Mouse (Mus musculus) midbrain, postnatal 0 days (tissue): ENCODE measurements around the gene Gon7. TPM values are rescaled to one million over a fixed set of nuclear protein-coding genes. Genes with fewer than 3 reads are reported as not detected.

Experiments used
- ATAC-seq: fragments of 200-750 bp; cut with Nextera tagmentation; 2 replicates; pipeline ENCODE4 v1.8.0; 2017; ENCODE audit warnings: moderate number of reproducible peaks, mild to moderate bottlenecking, moderate TSS enrichment, moderate library complexity; ENCODE audit not compliant: low FRiP score
- DNase-seq: peaks from one replicate; pipeline ENCODE4 v3.0.0-alpha.2; 2015; ENCODE audit warnings: low spot score
- H3K27ac ChIP-seq: fragments of 300-500 bp; sonication (generic); 2 replicates; pipeline ENCODE4 v1.5.1; 2014; ENCODE audit warnings: low read depth, mild to moderate bottlenecking, low read length, mixed read lengths
- H3K27me3 ChIP-seq: fragments of 300-500 bp; sonication (generic); 2 replicates; pipeline ENCODE4 v1.6.1; 2014; ENCODE audit warnings: low read length, control low read depth, mixed read lengths; ENCODE audit not compliant: insufficient read depth
- H3K36me3 ChIP-seq: fragments of 300-500 bp; sonication (generic); 2 replicates; pipeline ENCODE4 v1.6.1; 2014; ENCODE audit warnings: low read length, control low read depth, mixed read lengths; ENCODE audit not compliant: insufficient read depth
- H3K4me1 ChIP-seq: fragments of 300-500 bp; sonication (generic); 2 replicates; pipeline ENCODE4 v1.6.1; 2014; ENCODE audit warnings: mild to moderate bottlenecking, control low read depth, antibody characterized with exemption, low read length, mixed read lengths; ENCODE audit not compliant: insufficient read depth
- H3K4me2 ChIP-seq: fragments of 300-500 bp; sonication (generic); 2 replicates; pipeline ENCODE4 v1.6.1; 2014; ENCODE audit warnings: low read depth, mild to moderate bottlenecking, low read length, mixed read lengths; ENCODE audit not compliant: poor library complexity, severe bottlenecking
- H3K4me3 ChIP-seq: fragments of 300-500 bp; sonication (generic); 2 replicates; pipeline ENCODE4 v1.5.1; 2014; ENCODE audit warnings: low read depth, mild to moderate bottlenecking, low read length, moderate library complexity
- H3K9ac ChIP-seq: fragments of 300-500 bp; sonication (generic); replicated peaks from 2 replicates; pipeline ENCODE4 v1.6.1; 2014; ENCODE audit warnings: mild to moderate bottlenecking, low read length, moderate library complexity, mixed read lengths; ENCODE audit not compliant: poor library complexity, severe bottlenecking
- H3K9me3 ChIP-seq: fragments of 300-500 bp; sonication (generic); 2 replicates; pipeline ENCODE4 v1.6.1; 2016; ENCODE audit warnings: low read length, control low read depth
- CTCF ChIP-seq: IDR thresholded peaks from 2 replicates; pipeline ENCODE4 v1.5.1; 2016; ENCODE audit warnings: antibody characterized with exemption, mild to moderate bottlenecking
- WGBS: fragments of 180-500 bp; shearing (Covaris S2); extraction: QIAGEN DNeasy Blood & Tissue Kit; methylation state at CpG from one replicate; pipeline ENCODE4 v1.1.7; 2014; 5-methylcytosine and 5-hydroxymethylcytosine counted together
- polyA plus RNA-seq: library from polyadenylated mRNA; unstranded; fragments of >200 nt; fragmentation: Nextera tagmentation; extraction: Ambion mirVana; gene quantifications from 2 replicates; pipeline ENCODE4 v1.2.1, GENCODE M21; 2015
- total RNA-seq: library from RNA; depleted of rRNA; stranded (reverse); fragments of >200 nt; gene quantifications from 2 replicates; pipeline ENCODE4 v1.2.3, GENCODE M21; 2014

The Gon7 gene
- total and polyA plus RNA-seq, 2 experiments from 2014 or later, result 21.0 to 39.1 TPM

GRCm38 (mm10) chr12:102714654-102715395 lies 42.8 kb downstream of the Gon7 start:
- no peaks in the 10 kb centered on the region; the same call in 1 of the 2 replicates for H3K4me1 ChIP-seq
- no peak overlapping the region for H3K4me3 ChIP-seq
- H3K36me3 ChIP-seq, result no peaks in the 10 kb centered on the region
- 85% methylated on average over 10 of the region's 10 CpGs for WGBS
- TF ChIP-seq CTCF, result no peak
- ATAC-seq (no peak), DNase-seq (no peak)
- H3K9ac ChIP-seq, result no peak overlapping the region
- no peak overlapping the region for H3K4me2 ChIP-seq
- no peaks in the 10 kb centered on the region for H3K27me3 ChIP-seq
- H3K9me3 ChIP-seq, result no peaks in the 10 kb centered on the region
- no peak overlapping the region for H3K27ac ChIP-seq

- H3K9me3 ChIP-seq, result no peaks in the 10 kb centered on the region
- no peak overlapping the region for H3K9ac ChIP-seq
- H3K27me3 ChIP-seq, result no peaks in the 10 kb centered on the region
- H3K4me3 ChIP-seq, result no peak overlapping the region
- ATAC-seq (no peak), DNase-seq (no peak)
- H3K4me1 ChIP-seq, result no peaks in the 10 kb centered on the region
- H3K4me2 ChIP-seq, result no peak overlapping the region
- H3K36me3 ChIP-seq, result no peaks in the 10 kb centered on the region
- no peak for TF ChIP-seq CTCF
- H3K27ac ChIP-seq, result no peak overlapping the region
- WGBS, result 87% methylated on average over 2 of the region's 2 CpGs
Observed at GRCm38 (mm10) chr12:102714116-102714515, 43.5 kb downstream of the Gon7 start.

GRCm38 (mm10) chr12:102713153-102713865 lies 44.3 kb downstream of the Gon7 start:
- Histone ChIP-seq H3K4me2 (no peak overlapping the region), H3K27me3 (no peaks in the 10 kb centered on the region), H3K9ac (no peak overlapping the region), H3K36me3 (no peaks in the 10 kb centered on the region), H3K4me1 (no peaks in the 10 kb centered on the region), H3K27ac (no peak overlapping the region), H3K4me3 (no peak overlapping the region), H3K9me3 (no peaks in the 10 kb centered on the region)
- ATAC-seq (no peak), DNase-seq (no peak)
- TF ChIP-seq CTCF, result no peak
- 78% methylated on average over 20 of the region's 20 CpGs for WGBS

- H3K27me3 ChIP-seq, result no peaks in the 10 kb centered on the region
- no peaks in the 10 kb centered on the region for H3K9me3 ChIP-seq
- H3K9ac ChIP-seq, result no peak overlapping the region
- H3K36me3 ChIP-seq, result no peaks in the 10 kb centered on the region
- DNase-seq (no peak), ATAC-seq (no peak)
- no peaks in the 10 kb centered on the region for H3K4me1 ChIP-seq
- WGBS, result 40% methylated on average over 4 of the region's 4 CpGs
- H3K27ac ChIP-seq, result no peak overlapping the region
- no peak overlapping the region for H3K4me3 ChIP-seq
- TF ChIP-seq CTCF, result no peak
- H3K4me2 ChIP-seq, result no peak overlapping the region
Observed at GRCm38 (mm10) chr12:102710851-102711375, 46.7 kb downstream of the Gon7 start.

GRCm38 (mm10) chr12:102709896-102710295 lies 47.7 kb downstream of the Gon7 start:
- 88% methylated on average over 5 of the region's 5 CpGs for WGBS
- Histone ChIP-seq H3K4me1 (0 out of 2 replicates have a peak, but pooled peaks cover 2% of the 10 kb centered on the region), H3K27me3 (no peaks in the 10 kb centered on the region), H3K9ac (no peak overlapping the region), H3K36me3 (no peaks in the 10 kb centered on the region), H3K9me3 (no peaks in the 10 kb centered on the region), H3K27ac (no peak overlapping the region), H3K4me3 (no peak overlapping the region), H3K4me2 (no peak overlapping the region)
- ATAC-seq (no peak), DNase-seq (no peak)
- TF ChIP-seq CTCF, result no peak

GRCm38 (mm10) chr12:102708220-102708619 lies 49.4 kb downstream of the Gon7 start:
- DNase-seq (no peak), ATAC-seq (no peak)
- Histone ChIP-seq H3K27me3 (no peaks in the 10 kb centered on the region), H3K9me3 (no peaks in the 10 kb centered on the region), H3K36me3 (no peaks in the 10 kb centered on the region), H3K9ac (no peak overlapping the region), H3K4me3 (no peak overlapping the region), H3K4me1 (0 out of 2 replicates have a peak, but pooled peaks cover 2% of the 10 kb centered on the region), H3K27ac (no peak overlapping the region), H3K4me2 (no peak overlapping the region)
- TF ChIP-seq CTCF, result peak; percentile 53
- 63% methylated on average over 11 of the region's 11 CpGs for WGBS
